ENCODE assay signal across 13 mouse cellular contexts in genomic region chr17:29788573-29788972, GRCm38 (mm10).
"Had no signal": no experiment of that assay in that cellular context is flagged by ENCODE, and none has a peak within 500 bp of the region (broad histone marks: within the 10 kb centered on the region; RNA-seq: fewer than 3 reads in every experiment).

No protein-coding gene starts in this region.

- H3K4me3 ChIP-seq: layer of hippocampus, adult 2 months; limb, embryonic 13.5 days; midbrain, embryonic 12.5 days had no signal

- H3K27me3 ChIP-seq: limb, embryonic 13.5 days; midbrain, embryonic 12.5 days had no signal

- H3K4me1 ChIP-seq: limb, embryonic 13.5 days; midbrain, embryonic 12.5 days had no signal

- H3K27ac ChIP-seq: layer of hippocampus, adult 2 months; limb, embryonic 13.5 days; midbrain, embryonic 12.5 days had no signal

- H3K36me3 ChIP-seq: limb, embryonic 13.5 days; midbrain, embryonic 12.5 days had no signal

- DNase-seq: kidney, postnatal 10 days; kidney, postnatal 4 days; left cerebral cortex, postnatal 4 days; lung, embryonic 14.5 days; lung, postnatal 10 days; lung, postnatal 4 days; right cerebral cortex, postnatal 14 days; thymus, postnatal 36 days had no signal

- ATAC-seq: midbrain, embryonic 16.5 days had no signal

- H3K4me2 ChIP-seq: limb, embryonic 13.5 days; liver, embryonic 11.5 days; lung, embryonic 14.5 days; midbrain, embryonic 12.5 days had no signal

- H3K9ac ChIP-seq: limb, embryonic 13.5 days; lung, embryonic 14.5 days; midbrain, embryonic 12.5 days had no signal
